Comparison of ENCODE assay signal across 20 mouse cellular contexts in the genomic region with DNA sequence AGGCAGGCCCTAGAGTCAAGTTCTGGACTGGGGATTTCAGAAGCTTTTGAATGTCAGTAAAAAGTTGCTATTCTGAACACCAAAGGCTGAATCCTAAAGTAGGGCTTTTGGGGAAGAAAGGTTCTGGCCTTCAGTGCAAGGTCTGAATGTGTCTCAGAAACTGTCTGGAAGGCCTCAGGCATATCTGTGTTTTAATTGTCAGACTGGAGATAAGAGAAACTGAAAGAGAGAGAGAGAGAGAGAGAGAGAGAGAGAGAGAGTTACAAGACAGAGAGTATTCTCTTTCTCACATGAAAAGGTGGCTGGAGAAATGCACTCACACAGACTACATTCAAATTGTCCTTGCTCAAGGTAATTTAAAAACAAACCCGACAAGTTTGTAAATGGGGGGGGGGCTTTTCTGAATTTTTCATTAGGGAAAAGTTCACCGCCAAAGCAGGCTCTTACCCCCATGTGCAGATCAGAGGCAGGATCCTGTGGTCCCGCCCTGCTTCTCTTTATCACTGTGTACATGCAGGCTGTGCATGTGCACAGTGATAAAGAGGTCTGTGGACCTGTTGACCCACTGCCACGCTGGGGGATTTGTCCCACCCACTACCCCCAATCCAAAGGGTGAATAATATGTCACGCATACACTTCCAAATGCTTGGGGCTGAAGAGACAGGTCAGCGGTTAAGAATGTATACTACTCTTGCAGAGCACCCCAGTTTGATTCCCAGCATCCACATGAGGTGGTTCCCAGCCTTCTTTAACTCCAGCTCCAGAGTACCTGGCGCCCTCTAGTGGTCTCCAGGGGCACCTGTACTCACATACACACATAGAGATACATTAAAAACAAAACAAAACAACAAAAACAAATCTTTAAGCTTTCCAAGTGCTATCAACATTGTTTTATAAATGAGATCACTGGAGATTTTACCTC.
DNase-seq lines count a peak whose midpoint lies in the region; ATAC-seq and TF ChIP-seq lines count a peak whose summit lies in the region.
"Had no signal": no experiment of that assay in that cellular context is flagged by ENCODE, and none has a peak within 500 bp of the region (broad histone marks: within the 10 kb centered on the region; RNA-seq: fewer than 3 reads in every experiment).

No protein-coding gene starts in this region.

- 0 out of 2 replicates have a peak, but pooled peaks cover 3% of the 10 kb centered on the region for H3K9me3 ChIP-seq in midbrain, embryonic 10.5 days (replicated peaks)
- H3K9me3 ChIP-seq in midbrain, embryonic 15.5 days = 0 out of 2 replicates have a peak, but pooled peaks cover 6% of the 10 kb centered on the region
- H3K9me3 ChIP-seq: embryonic facial prominence, embryonic 13.5 days; intestine, embryonic 15.5 days; limb, embryonic 10.5 days had no signal

- no peak overlapping the region for H3K9ac ChIP-seq in midbrain, embryonic 15.5 days
- no peak overlapping the region for H3K9ac ChIP-seq in liver, adult 2 months (ENCODE audit: low read depth, low read length)
- H3K9ac ChIP-seq: embryonic facial prominence, embryonic 13.5 days; forebrain, embryonic 13.5 days; heart, embryonic 13.5 days; intestine, embryonic 15.5 days; midbrain, embryonic 13.5 days had no signal

- H3K79me2 ChIP-seq in liver, adult 2 months (ENCODE audit: control insufficient read depth, insufficient read depth, low read length) = no peaks in the 10 kb centered on the region

- no peak for TF ChIP-seq POLR2A in liver, adult 2 months (IDR thresholded peaks at IDR 0.05; ENCODE audit: extremely low read depth, insufficient read depth, low read length)
- TF ChIP-seq POLR2A in small intestine, adult 2 months (IDR thresholded peaks at IDR 0.05; ENCODE audit: low read depth, low read length) = no peak

- no peak overlapping the region for H3K27ac ChIP-seq in midbrain, embryonic 10.5 days (replicated peaks)
- no peak overlapping the region for H3K27ac ChIP-seq in midbrain, embryonic 15.5 days
- no peak overlapping the region for H3K27ac ChIP-seq in liver, adult 2 months (replicated peaks; ENCODE audit: insufficient read depth, low read depth, low read length)
- H3K27ac ChIP-seq in small intestine, adult 2 months (ENCODE audit: insufficient read depth, low read depth, low read length) = no peak overlapping the region
- H3K27ac ChIP-seq: embryonic facial prominence, embryonic 13.5 days; forebrain, embryonic 13.5 days; heart, embryonic 13.5 days; hindbrain, embryonic 10.5 days; intestine, embryonic 15.5 days; limb, embryonic 10.5 days; midbrain, embryonic 13.5 days had no signal

- no peak overlapping the region for H3K4me2 ChIP-seq in midbrain, embryonic 15.5 days
- H3K4me2 ChIP-seq: embryonic facial prominence, embryonic 13.5 days; forebrain, embryonic 13.5 days; heart, embryonic 13.5 days; intestine, embryonic 15.5 days; midbrain, embryonic 13.5 days had no signal

- H3K4me3 ChIP-seq in midbrain, embryonic 10.5 days = no peak overlapping the region
- no peak overlapping the region for H3K4me3 ChIP-seq in midbrain, embryonic 15.5 days
- H3K4me3 ChIP-seq in liver, adult 2 months (ENCODE audit: insufficient read depth, low read depth, low read length) = no peak overlapping the region
- no peak overlapping the region for H3K4me3 ChIP-seq in small intestine, adult 2 months (ENCODE audit: low read depth, low read length)
- H3K4me3 ChIP-seq: embryonic facial prominence, embryonic 13.5 days; forebrain, embryonic 13.5 days; heart, embryonic 13.5 days; hindbrain, embryonic 10.5 days; intestine, embryonic 15.5 days; limb, embryonic 10.5 days; midbrain, embryonic 13.5 days had no signal

- H3K27me3 ChIP-seq in midbrain, embryonic 10.5 days (ENCODE audit: low read depth, poor library complexity, severe bottlenecking) = no peaks in the 10 kb centered on the region
- no peaks in the 10 kb centered on the region for H3K27me3 ChIP-seq in midbrain, embryonic 15.5 days (replicated peaks)
- H3K27me3 ChIP-seq in liver, adult 2 months (ENCODE audit: control insufficient read depth, insufficient read depth, low read length) = no peaks in the 10 kb centered on the region
- no peaks in the 10 kb centered on the region for H3K27me3 ChIP-seq in small intestine, adult 2 months (ENCODE audit: control insufficient read depth, insufficient read depth, low read length)
- H3K27me3 ChIP-seq: embryonic facial prominence, embryonic 13.5 days; forebrain, embryonic 13.5 days; heart, embryonic 13.5 days; intestine, embryonic 15.5 days; midbrain, embryonic 13.5 days; Patski had no signal

- peak; percentile 9 for DNase-seq in midbrain, embryonic 10.5 days (ENCODE audit: low spot score)
- DNase-seq in ZHBTc4 (ENCODE audit: low read depth, low spot score) (peak; percentile 84), adipocyte (ENCODE audit: low spot score) (no peak)
- no peak for DNase-seq in liver, adult 2 months (ENCODE audit: extremely low read depth, low read depth, low spot score)
- DNase-seq in right cerebral cortex, adult 18-20 months = no peak
- DNase-seq in urinary bladder, postnatal 14 days (ENCODE audit: low spot score) = no peak
- DNase-seq: adrenal gland, postnatal 10 days; gastrocnemius, postnatal 14 days; kidney, postnatal 25 days; thymus, adult 18-20 months had no signal

- no peak for ATAC-seq in midbrain, embryonic 15.5 days (replicated peaks)
- ATAC-seq: forebrain, embryonic 13.5 days; intestine, embryonic 15.5 days; midbrain, embryonic 13.5 days; Patski had no signal

- whole genome bisulfite sequencing in midbrain, embryonic 10.5 days = 79% methylated on average over 7 of the region's 7 CpGs
- 80% methylated on average over 7 of the region's 7 CpGs for WGBS in midbrain, embryonic 15.5 days
- 67% methylated on average over 7 of the region's 7 CpGs for WGBS in liver, adult 2 months
- WGBS in small intestine, adult 2 months = 52% methylated on average over 7 of the region's 7 CpGs

- no peaks in the 10 kb centered on the region for H3K36me3 ChIP-seq in midbrain, embryonic 10.5 days
- no peaks in the 10 kb centered on the region for H3K36me3 ChIP-seq in midbrain, embryonic 15.5 days (replicated peaks)
- no peaks in the 10 kb centered on the region for H3K36me3 ChIP-seq in liver, adult 2 months (ENCODE audit: control insufficient read depth, insufficient read depth, low read length)
- no peaks in the 10 kb centered on the region for H3K36me3 ChIP-seq in small intestine, adult 2 months (ENCODE audit: control insufficient read depth, insufficient read depth, low read length)
- H3K36me3 ChIP-seq: embryonic facial prominence, embryonic 13.5 days; heart, embryonic 13.5 days; hindbrain, embryonic 10.5 days; intestine, embryonic 15.5 days; limb, embryonic 10.5 days; midbrain, embryonic 13.5 days had no signal

- TF ChIP-seq CTCF in liver, adult 2 months (IDR thresholded peaks at IDR 0.05; ENCODE audit: low read depth, low read length) = peak; percentile 30; the same call in 1 of the 2 replicates
- TF ChIP-seq CTCF in small intestine, adult 2 months (IDR thresholded peaks at IDR 0.05; ENCODE audit: extremely low read depth, insufficient read length, insufficient replicate concordance, low read depth, low read length) = peak; percentile 9; the same call in 1 of the 2 replicates

- peaks cover 9% of the 10 kb centered on the region; the same call in 1 of the 2 replicates for H3K4me1 ChIP-seq in midbrain, embryonic 10.5 days
- H3K4me1 ChIP-seq in midbrain, embryonic 15.5 days = no peaks in the 10 kb centered on the region
- no peaks in the 10 kb centered on the region for H3K4me1 ChIP-seq in liver, adult 2 months (ENCODE audit: control insufficient read depth, insufficient read depth, low read length)
- no peaks in the 10 kb centered on the region for H3K4me1 ChIP-seq in small intestine, adult 2 months (ENCODE audit: control insufficient read depth, insufficient read depth, insufficient read length, low read length)
- H3K4me1 ChIP-seq: forebrain, embryonic 13.5 days; heart, embryonic 13.5 days; hindbrain, embryonic 10.5 days; intestine, embryonic 15.5 days; limb, embryonic 10.5 days had no signal

Comparison
In these comparisons a context has a peak if more than half of its experiments do, and no peak if none do; other contexts are left out.
1. DNase-seq: peak in midbrain, embryonic 10.5 days (single experiment) and ZHBTc4 (single experiment); none in liver, adult 2 months (single experiment), right cerebral cortex, adult 18-20 months (single experiment), adipocyte (single experiment) and urinary bladder, postnatal 14 days (single experiment).